Mouse (Mus musculus) E14TG2a.4 (cell line): ENCODE results near the gene Pgc.

Source experiments
- CTCF ChIP-seq: conservative IDR thresholded peaks from 2 replicates; pipeline ENCODE4 v1.5.1; 2014; ENCODE audit warnings: low read length
- NANOG ChIP-seq: IDR thresholded peaks from 2 replicates; pipeline ENCODE4 v1.6.1; 2014; ENCODE audit warnings: borderline replicate concordance, low read length, mixed read lengths
- POU5F1 ChIP-seq: IDR thresholded peaks from 2 replicates; pipeline ENCODE4 v1.6.1; 2014; ENCODE audit warnings: low read length, borderline replicate concordance

GRCm38 (mm10) chr17:47768707-47769276 is 42.1 kb downstream of the Pgc start:
- TF ChIP-seq CTCF: peak; percentile 54
- TF ChIP-seq NANOG: no peak
- TF ChIP-seq POU5F1: no peak
